Mouse (Mus musculus) gastrocnemius, adult 18-20 months (tissue): ENCODE data around the gene Arid3a. TPM values are rescaled to one million over a fixed set of nuclear protein-coding genes. Genes with fewer than 3 reads are reported as not detected.

Experiments
- DNase-seq: peaks from one replicate; pipeline ENCODE4 v3.0.0; 2021; ENCODE audit warnings: low spot score
- total RNA-seq, 2 experiments: library from RNA; stranded (reverse); gene quantifications; 2 replicates each; pipeline ENCODE4 v1.2.3; 2021

Gene Arid3a
- total RNA-seq, 2 experiments from 2014 or later: 1.5 to 1.7 TPM

GRCm38 (mm10) chr10:79991548-79991947, 64.7 kb downstream of the Arid3a start:
- DNase-seq: no peak

- DNase-seq: no peak
Observed at GRCm38 (mm10) chr10:79994397-79995115, 67.7 kb downstream of the Arid3a start.

DNA sequence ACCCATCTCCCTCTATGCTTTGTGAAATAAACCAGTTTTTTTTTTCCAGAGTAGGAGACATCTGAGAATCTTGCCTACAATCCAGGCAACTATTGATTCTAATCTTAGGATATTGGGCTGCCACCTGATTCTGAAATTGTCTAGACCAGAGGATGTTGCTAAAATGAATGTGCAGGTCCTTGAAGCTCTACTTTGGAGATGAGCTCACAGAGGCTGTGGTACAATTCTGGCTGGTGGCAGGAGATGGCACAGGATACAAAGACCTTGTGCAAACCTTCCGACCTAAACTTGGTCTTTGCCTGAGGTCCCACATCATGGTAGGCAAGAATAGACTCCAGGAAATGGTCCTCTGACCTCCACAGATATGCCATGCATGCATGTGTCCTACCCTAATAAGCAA, 68.8 kb downstream of the Arid3a start:
- DNase-seq: no peak

GRCm38 (mm10) chr10:79996272-79997033, 69.6 kb downstream of the Arid3a start, which contains the start of gene Abca7:
Abca7 (plus strand) TSS chr10:79996494.
- DNase-seq: peak; percentile 98

DNA sequence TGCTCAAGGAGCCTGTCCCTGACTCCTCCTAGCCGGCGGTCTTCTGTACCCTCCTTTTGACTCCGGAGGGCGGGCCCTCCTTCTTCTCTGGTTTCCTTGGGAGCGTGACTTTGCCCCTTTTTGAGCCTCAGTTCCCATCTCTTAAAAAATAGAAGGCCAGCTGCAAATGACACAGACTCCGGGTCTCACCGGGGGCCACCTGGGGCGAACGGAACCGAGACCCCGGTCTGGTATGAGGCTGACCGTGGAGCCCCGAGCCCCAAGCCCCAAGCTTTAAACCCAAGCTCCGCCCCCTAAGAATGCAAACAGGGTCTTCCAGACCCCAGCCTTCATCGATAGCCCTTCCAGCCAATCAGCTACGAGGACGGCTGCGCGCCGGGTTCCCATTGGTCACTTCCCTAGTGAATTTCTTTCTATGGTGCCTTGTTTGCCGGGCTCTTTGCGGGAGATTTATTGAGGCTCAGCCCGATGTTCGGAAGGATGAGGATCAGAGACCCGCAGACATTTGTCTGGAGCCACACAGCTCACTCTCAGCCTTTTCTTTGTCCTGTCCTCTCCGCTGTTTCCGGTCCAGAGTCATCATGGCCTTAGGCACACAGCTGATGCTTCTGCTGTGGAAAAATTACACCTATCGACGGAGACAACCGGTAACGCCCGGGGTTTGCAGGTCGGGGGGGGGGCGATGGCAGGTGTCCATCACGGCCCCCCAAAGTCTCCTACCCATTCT, 70.4 kb downstream of the Arid3a start:
- DNase-seq: peak; percentile 58

GRCm38 (mm10) chr10:79997819-79998218, 71.0 kb downstream of the Arid3a start:
- DNase-seq: no peak

GRCm38 (mm10) chr10:80001945-80002344, 75.1 kb downstream of the Arid3a start:
- no peak for DNase-seq

DNA sequence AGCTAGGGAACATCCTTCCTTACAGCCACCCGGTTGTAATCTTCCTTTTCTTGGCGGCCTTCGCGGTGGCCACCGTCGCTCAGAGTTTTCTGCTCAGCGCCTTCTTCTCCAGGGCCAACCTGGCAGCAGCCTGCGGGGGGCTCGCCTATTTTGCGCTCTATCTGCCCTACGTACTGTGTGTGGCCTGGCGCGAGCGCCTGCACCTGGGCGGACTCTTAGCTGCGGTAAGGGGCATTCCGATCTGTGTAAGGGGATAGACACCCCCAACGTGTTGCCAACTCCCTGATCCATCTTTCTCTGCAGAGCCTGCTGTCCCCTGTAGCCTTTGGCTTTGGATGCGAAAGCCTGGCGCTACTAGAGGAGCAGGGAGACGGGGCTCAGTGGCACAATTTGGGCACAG, 76.0 kb downstream of the Arid3a start:
- no peak for DNase-seq

GRCm38 (mm10) chr10:80003374-80004232, 76.8 kb downstream of the Arid3a start:
- no peak for DNase-seq

DNA sequence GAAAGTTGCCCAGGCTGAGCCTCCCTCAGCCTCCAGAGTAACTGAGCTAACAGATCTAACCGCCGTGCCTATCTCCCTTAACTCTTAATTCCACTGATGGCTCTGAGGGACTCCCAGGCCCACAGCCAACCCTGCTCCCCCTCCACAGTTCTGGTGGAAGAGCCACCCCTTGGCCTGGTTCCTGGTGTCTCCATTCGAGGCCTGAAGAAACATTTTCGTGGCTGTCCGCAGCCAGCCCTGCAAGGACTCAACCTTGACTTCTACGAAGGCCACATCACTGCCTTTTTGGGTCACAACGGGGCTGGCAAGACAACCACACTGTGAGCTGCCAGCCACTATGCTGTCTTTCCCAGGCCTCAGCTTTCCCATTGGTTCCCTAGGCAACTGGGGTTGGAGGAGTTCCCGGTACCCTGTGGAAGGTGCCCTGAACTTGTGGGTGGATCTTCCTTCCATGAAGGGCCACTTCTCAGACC, 77.4 kb downstream of the Arid3a start:
- no peak for DNase-seq

Other genes starting within 250 kb of the Arid3a start
- gene Cdc34, start 244.8 kb upstream of the Arid3a start, total RNA-seq: 100 to 1,000 TPM; 388 to 419 TPM
- 10 to 100 TPM in 1 of 2 experiments, 1 to 10 TPM in 1; 8.3 to 10.1 TPM for gene Gzmm, start 238.0 kb upstream of the Arid3a start, total RNA-seq
- 100 to 1,000 TPM; 540 to 773 TPM for gene Bsg, start 222.6 kb upstream of the Arid3a start, total RNA-seq
- under 1 TPM; 0.47 to 0.66 TPM for gene Hcn2, start 210.4 kb upstream of the Arid3a start, total RNA-seq
- 10 to 100 TPM; 31.9 to 36.7 TPM for gene Polrmt, start 180.5 kb upstream of the Arid3a start, total RNA-seq
- not detected for gene Fgf22, start 172.0 kb upstream of the Arid3a start, total RNA-seq
- 10 to 100 TPM; 49.5 to 54.5 TPM for gene Rnf126, start 160.1 kb upstream of the Arid3a start, total RNA-seq
- 1 to 10 TPM; 1.2 to 1.9 TPM for gene Fstl3, start 149.8 kb upstream of the Arid3a start, total RNA-seq
- gene Prss57, start 136.1 kb upstream of the Arid3a start, total RNA-seq: not detected
- 10 to 100 TPM; 11.1 to 22.9 TPM for gene Palm, start 133.5 kb upstream of the Arid3a start, total RNA-seq
- under 1 TPM in 1 of 2 experiments, not detected in 1; 0.40 TPM for gene Misp, start 106.1 kb upstream of the Arid3a start, total RNA-seq
- gene Ptbp1, start 72.6 kb upstream of the Arid3a start, total RNA-seq: 10 to 100 TPM; 12.7 to 22.7 TPM
- not detected for gene Prtn3, start 52.6 kb upstream of the Arid3a start, total RNA-seq
- gene Plppr3, start 52.4 kb upstream of the Arid3a start, total RNA-seq: under 1 TPM; 0.11 to 0.17 TPM
- not detected for gene Elane, start 40.8 kb upstream of the Arid3a start, total RNA-seq
- 100 to 1,000 TPM in 1 of 2 experiments, 10 to 100 TPM in 1; 46.0 to 111 TPM for gene Cfd, start 36.2 kb upstream of the Arid3a start, total RNA-seq
- gene Med16, start 18.1 kb upstream of the Arid3a start, total RNA-seq: 10 to 100 TPM; 31.2 to 32.8 TPM
- gene Gm26602, start 16.2 kb upstream of the Arid3a start, total RNA-seq: not detected
- under 1 TPM; 0.21 TPM for gene Kiss1r, start 10.1 kb upstream of the Arid3a start, total RNA-seq
- 100 to 1,000 TPM; 114 to 115 TPM for gene R3hdm4, start 5.8 kb upstream of the Arid3a start, total RNA-seq
- 10 to 100 TPM; 21.0 to 22.9 TPM for gene Wdr18, start 33.1 kb downstream of the Arid3a start, total RNA-seq
- gene Grin3b, start 43.7 kb downstream of the Arid3a start, total RNA-seq: under 1 TPM; 0.32 to 0.59 TPM
- 10 to 100 TPM; 68.7 to 84.2 TPM for gene Tmem259, start 57.3 kb downstream of the Arid3a start, total RNA-seq
- 10 to 100 TPM in 1 of 2 experiments, 1 to 10 TPM in 1; 5.2 to 10.5 TPM for gene Cnn2, start 61.5 kb downstream of the Arid3a start, total RNA-seq
- gene Abca7, start 69.5 kb downstream of the Arid3a start, total RNA-seq: 1 to 10 TPM; 6.6 to 7.6 TPM
- 1 to 10 TPM in 1 of 2 experiments, under 1 TPM in 1; 0.75 to 1.3 TPM for gene Arhgap45, start 89.6 kb downstream of the Arid3a start, total RNA-seq
- gene Polr2e, start 112.8 kb downstream of the Arid3a start, total RNA-seq: 10 to 100 TPM; 44.3 to 46.2 TPM
- 100 to 1,000 TPM; 631 to 739 TPM for gene Gpx4, start 120.1 kb downstream of the Arid3a start, total RNA-seq
- 1 to 10 TPM; 5.4 to 5.9 TPM for gene Sbno2, start 178.5 kb downstream of the Arid3a start, total RNA-seq
- 100 to 1,000 TPM; 145 to 148 TPM for gene Stk11, start 188.8 kb downstream of the Arid3a start, total RNA-seq
- gene Atp5d, start 211.6 kb downstream of the Arid3a start, total RNA-seq: 100 to 1,000 TPM; 573 to 611 TPM
- 1 to 10 TPM; 1.6 to 1.9 TPM for gene Cbarp, start 213.8 kb downstream of the Arid3a start, total RNA-seq
- 10 to 100 TPM; 40.6 to 47.9 TPM for gene Midn, start 221.2 kb downstream of the Arid3a start, total RNA-seq
- gene Cirbp, start 238.9 kb downstream of the Arid3a start, total RNA-seq: 10 to 100 TPM; 28.9 to 37.5 TPM
- 1 to 10 TPM; 5.4 to 6.5 TPM for gene 1600002K03Rik, start 245.9 kb downstream of the Arid3a start, total RNA-seq